Mouse (Mus musculus) MN1 (cell line): ENCODE results near the gene Gpr33.

ENCODE experiments used
- DNase-seq: peaks from one replicate; pipeline ENCODE4 v3.0.0-alpha.2; 2016; ENCODE audit warnings: low spot score

Gpr33 gene

DNA sequence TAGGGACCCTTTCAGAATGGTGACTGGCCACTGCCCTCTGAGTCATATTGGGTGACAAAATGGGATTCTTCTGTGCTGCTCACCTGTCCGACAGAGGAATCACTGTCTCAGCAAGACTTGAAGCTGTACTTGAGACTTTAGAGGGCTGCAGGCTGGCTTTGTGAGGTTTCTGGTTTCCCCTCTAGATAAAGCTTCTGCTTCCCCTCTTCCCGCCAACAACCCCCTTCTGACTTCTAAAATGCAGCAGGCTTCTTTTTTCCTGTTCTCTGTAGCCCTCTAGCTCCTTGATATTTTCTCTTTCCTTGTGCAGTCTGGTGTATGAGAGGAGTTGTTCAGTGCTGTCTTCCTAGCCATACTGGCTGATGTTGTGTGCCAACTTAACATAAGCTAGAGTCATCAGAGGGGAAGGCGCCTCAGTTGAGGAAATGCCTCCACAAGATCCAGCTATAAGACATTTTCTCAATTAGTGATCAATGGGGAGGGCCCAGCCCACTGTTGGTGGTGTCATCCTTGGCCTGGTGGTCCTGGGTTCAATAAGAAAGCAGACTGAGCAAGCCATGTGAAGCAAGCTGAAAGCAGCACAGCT is 42.6 kb downstream of the Gpr33 start:
- no peak for DNase-seq

DNA sequence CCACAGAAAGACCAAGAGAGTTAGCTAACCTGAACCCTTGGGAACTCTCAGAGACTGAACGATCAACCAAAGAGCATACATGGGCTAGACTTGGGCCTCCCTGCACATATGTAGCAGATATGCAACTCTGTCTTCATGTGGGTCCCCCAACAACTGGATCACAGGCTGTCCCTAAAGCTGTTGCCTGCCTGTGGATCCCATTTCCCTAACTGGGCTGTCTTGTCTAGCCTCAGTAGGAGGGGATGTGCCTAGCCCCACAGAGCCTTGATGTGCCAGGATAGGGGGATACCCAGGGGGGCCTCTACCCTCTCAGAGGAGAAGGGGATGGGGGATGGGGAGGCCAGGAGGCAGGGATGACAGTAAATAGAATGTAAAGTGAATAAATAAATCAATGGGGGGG is 44.2 kb downstream of the Gpr33 start:
- no peak for DNase-seq

DNA sequence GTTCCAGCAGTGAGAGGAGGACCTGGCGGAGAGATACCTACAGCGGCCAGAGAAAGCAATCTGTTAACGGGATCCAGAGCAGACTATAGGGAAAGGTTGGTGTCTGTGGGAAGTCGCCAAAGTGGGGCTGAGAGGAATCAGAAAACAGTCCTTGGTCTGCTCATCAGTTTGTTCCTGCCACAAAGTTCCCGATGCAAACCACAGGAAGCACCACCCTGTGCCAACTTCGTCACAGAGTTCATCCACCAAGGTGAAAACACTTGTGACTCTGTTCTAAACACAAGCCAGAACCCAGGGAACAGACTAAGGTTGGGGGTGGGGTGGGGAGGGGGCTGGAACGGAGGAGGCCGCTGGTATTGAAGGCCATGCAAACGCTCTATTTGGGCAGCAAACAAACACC is 51.3 kb downstream of the Gpr33 start:
- no peak for DNase-seq

DNA sequence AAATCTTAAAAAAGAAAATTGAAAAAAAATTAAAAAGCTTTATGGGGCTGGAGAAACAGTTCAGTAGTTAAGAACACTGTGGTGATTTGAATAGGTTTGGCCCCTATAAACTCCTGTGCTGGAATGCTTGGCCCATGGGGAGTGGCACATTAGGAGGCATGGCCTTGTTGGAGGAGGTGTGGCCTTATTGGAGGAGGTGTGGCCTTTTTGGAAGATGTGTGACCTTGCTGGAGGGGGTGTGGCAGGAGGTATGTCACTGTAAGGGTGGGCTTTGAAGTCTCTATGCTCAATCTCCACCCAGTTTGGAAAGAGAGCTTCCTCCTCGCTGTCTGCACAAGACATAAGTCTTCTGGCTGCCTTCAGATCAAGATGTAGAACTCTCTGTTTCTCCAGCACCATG is 53.5 kb downstream of the Gpr33 start:
- no peak for DNase-seq
